Comparison of ENCODE assay signal across 18 mouse cellular contexts in genomic region chr11:21222606-21223207, GRCm38 (mm10). TPM values are rescaled to one million over a fixed set of nuclear protein-coding genes. Genes with fewer than 3 reads are reported as not detected.
DNase-seq lines count a peak whose midpoint lies in the region; ATAC-seq and TF ChIP-seq lines count a peak whose summit lies in the region.
"Had no signal": no experiment of that assay in that cellular context is flagged by ENCODE, and none has a peak within 500 bp of the region (broad histone marks: within the 10 kb centered on the region; RNA-seq: fewer than 3 reads in every experiment).

No protein-coding gene starts in this region.

- peak; percentile 23 for DNase-seq in adrenal gland, adult 2 months
- no peak for DNase-seq in adrenal gland, adult 8-10 months
- peak; percentile 42 for DNase-seq in naive thymus-derived CD4-positive, alpha-beta T cell, adult 2 months (ENCODE audit: low read depth)
- DNase-seq in liver, postnatal 0 days: no peak
- DNase-seq in left cerebral cortex, adult 9 months (ENCODE audit: low spot score in 2 of 2): no peak
- no peak for DNase-seq in gastrocnemius, adult 2 months
- DNase-seq: adrenal gland, postnatal 14 days; cerebellum, adult 8-10 months; gastrocnemius, postnatal 10 days; kidney, adult 2 months; kidney, postnatal 4 days; lung, postnatal 4 days had no signal

- H3K9ac ChIP-seq in intestine, embryonic 15.5 days: no peak overlapping the region
- no peak overlapping the region for H3K9ac ChIP-seq in liver, postnatal 0 days (replicated peaks)
- H3K9ac ChIP-seq: embryonic facial prominence, embryonic 13.5 days; hindbrain, embryonic 13.5 days; limb, embryonic 15.5 days had no signal

- no peak overlapping the region for H3K4me3 ChIP-seq in intestine, embryonic 15.5 days (replicated peaks)
- H3K4me3 ChIP-seq in liver, postnatal 0 days (ENCODE audit: low read depth, low read length): no peak overlapping the region
- H3K4me3 ChIP-seq in gastrocnemius, adult 2 months: no peak overlapping the region
- H3K4me3 ChIP-seq: embryonic facial prominence, embryonic 13.5 days; hindbrain, embryonic 13.5 days; limb, embryonic 15.5 days had no signal

- intact Hi-C loops in gastrocnemius, adult 2 months (cut with DNase I): no loop called here

- peak overlapping the region; percentile 64 for H3K27ac ChIP-seq in intestine, embryonic 15.5 days
- no peak overlapping the region for H3K27ac ChIP-seq in liver, postnatal 0 days (ENCODE audit: low read depth)
- H3K27ac ChIP-seq in gastrocnemius, adult 2 months: no peak overlapping the region
- H3K27ac ChIP-seq: embryonic facial prominence, embryonic 13.5 days; hindbrain, embryonic 13.5 days; limb, embryonic 15.5 days had no signal

- TF ChIP-seq CTCF in liver, postnatal 0 days (IDR thresholded peaks at IDR 0.05; ENCODE audit: low read depth): no peak
- no peak for TF ChIP-seq CTCF in gastrocnemius, adult 2 months (IDR thresholded peaks at IDR 0.05)

- no peaks in the 10 kb centered on the region for H3K9me3 ChIP-seq in intestine, embryonic 15.5 days
- no peaks in the 10 kb centered on the region for H3K9me3 ChIP-seq in liver, postnatal 0 days (ENCODE audit: low read length)
- H3K9me3 ChIP-seq: embryonic facial prominence, embryonic 13.5 days; hindbrain, embryonic 13.5 days; limb, embryonic 15.5 days had no signal

- WGBS in intestine, embryonic 15.5 days: 20% methylated on average over 4 of the region's 4 CpGs
- 35% methylated on average over 4 of the region's 4 CpGs for WGBS in liver, postnatal 0 days (ENCODE audit: insufficient replicate concordance)

- H3K4me2 ChIP-seq in intestine, embryonic 15.5 days (replicated peaks): no peak overlapping the region
- no peak overlapping the region for H3K4me2 ChIP-seq in liver, postnatal 0 days (ENCODE audit: low read depth, low read length)
- H3K4me2 ChIP-seq: embryonic facial prominence, embryonic 13.5 days; hindbrain, embryonic 13.5 days; limb, embryonic 15.5 days had no signal

- no peak; the same call in 1 of the 2 replicates for TF ChIP-seq EP300 in liver, postnatal 0 days (IDR thresholded peaks at IDR 0.05; ENCODE audit: low read depth)

- peak; percentile 71 for ATAC-seq in activated CD4-positive, CD25-positive, alpha-beta regulatory T cell, adult 4 months
- ATAC-seq in intestine, embryonic 15.5 days: peak; percentile 91
- no peak for ATAC-seq in liver, postnatal 0 days
- ATAC-seq: midbrain, embryonic 16.5 days had no signal

- H3K4me1 ChIP-seq in intestine, embryonic 15.5 days (replicated peaks): no peaks in the 10 kb centered on the region
- peaks cover 17% of the 10 kb centered on the region for H3K4me1 ChIP-seq in liver, postnatal 0 days (ENCODE audit: insufficient read depth)
- H3K4me1 ChIP-seq: embryonic facial prominence, embryonic 13.5 days; hindbrain, embryonic 13.5 days; limb, embryonic 15.5 days had no signal

- no peaks in the 10 kb centered on the region for H3K27me3 ChIP-seq in intestine, embryonic 15.5 days (replicated peaks)
- H3K27me3 ChIP-seq in liver, postnatal 0 days (ENCODE audit: insufficient read depth, low read length): no peaks in the 10 kb centered on the region
- H3K27me3 ChIP-seq: embryonic facial prominence, embryonic 13.5 days; hindbrain, embryonic 13.5 days; limb, embryonic 15.5 days had no signal

- no peaks in the 10 kb centered on the region for H3K36me3 ChIP-seq in intestine, embryonic 15.5 days
- H3K36me3 ChIP-seq in liver, postnatal 0 days (replicated peaks; ENCODE audit: insufficient read depth, low read length): no peaks in the 10 kb centered on the region
- H3K36me3 ChIP-seq: embryonic facial prominence, embryonic 13.5 days; hindbrain, embryonic 13.5 days; limb, embryonic 15.5 days had no signal

RNA-seq across cellular contexts. Expression of gene Vps54, which starts 16.4 kb away (rescaled TPM):
- 10 to 100 TPM; 28.3 to 34.6 TPM for total RNA-seq in adrenal gland, adult 2 months (2021)
- 2.1 and 3.2 TPM in 2 replicates for polyA plus RNA-seq in adrenal gland, adult 2 months (2012; rRNA removed)
- 10 to 100 TPM; 29.9 to 43.6 (median 37.8) TPM for total RNA-seq in adrenal gland, adult 8-10 months (2022)
- 10 to 100 TPM; 59.6 to 76.9 TPM for polyA plus RNA-seq in activated CD4-positive, CD25-positive, alpha-beta regulatory T cell, adult 4 months (2017; shearing (Covaris generic))
- 12.0 and 13.2 TPM in 2 replicates for polyA plus RNA-seq in intestine, embryonic 15.5 days (2015; fragmentation: Nextera tagmentation; extraction: Ambion mirVana)
- polyA plus RNA-seq in liver, postnatal 0 days (2015; fragmentation: Nextera tagmentation; extraction: Ambion mirVana): 4.3 and 4.9 TPM in 2 replicates
- 10 to 100 TPM; 19.6 to 22.3 TPM for total RNA-seq in gastrocnemius, adult 2 months (2021)

Comparison
In these comparisons a context has a peak if more than half of its experiments do, and no peak if none do; other contexts are left out.
1. DNase-seq: peak in adrenal gland, adult 2 months (single experiment) and naive thymus-derived CD4-positive, alpha-beta T cell, adult 2 months (single experiment); none in adrenal gland, adult 8-10 months (single experiment), liver, postnatal 0 days (single experiment), left cerebral cortex, adult 9 months (0 of 2) and gastrocnemius, adult 2 months (single experiment).